Mouse (Mus musculus) limb, embryonic 14.5 days (tissue): ENCODE results near the gene Ski. TPM values are rescaled to one million over a fixed set of nuclear protein-coding genes. Genes with fewer than 3 reads are reported as not detected.

Experiments
- ATAC-seq: fragments of 200-750 bp; cut with Nextera tagmentation; 2 replicates; pipeline ENCODE4 v1.8.0; 2017; ENCODE audit warnings: low read depth, moderate number of reproducible peaks, moderate TSS enrichment; ENCODE audit not compliant: low FRiP score
- DNase-seq: peaks from one replicate; pipeline ENCODE4 v3.0.0-alpha.2; 2015; ENCODE audit warnings: low spot score
- H3K27ac ChIP-seq: fragments of 300-500 bp; sonication (generic); replicated peaks from 2 replicates; pipeline ENCODE4 v1.5.1; 2014; ENCODE audit warnings: low read depth, mild to moderate bottlenecking, low read length, moderate library complexity, mixed read lengths
- H3K27me3 ChIP-seq: fragments of 300-500 bp; sonication (generic); 2 replicates; pipeline ENCODE4 v1.6.1; 2014; ENCODE audit warnings: low read length, mixed read lengths; ENCODE audit not compliant: control insufficient read depth, insufficient read depth
- H3K36me3 ChIP-seq: fragments of 300-500 bp; sonication (generic); 2 replicates; pipeline ENCODE4 v1.6.1; 2014; ENCODE audit warnings: mild to moderate bottlenecking, low read length, moderate library complexity, mixed read lengths; ENCODE audit not compliant: control insufficient read depth, insufficient read depth
- H3K4me1 ChIP-seq: fragments of 300-500 bp; sonication (generic); 2 replicates; pipeline ENCODE4 v1.6.1; 2014; ENCODE audit warnings: antibody characterized with exemption, low read length, mixed read lengths; ENCODE audit not compliant: control insufficient read depth, insufficient read depth
- H3K4me2 ChIP-seq: fragments of 300-500 bp; sonication (generic); replicated peaks from 2 replicates; pipeline ENCODE4 v1.6.1; 2014; ENCODE audit warnings: low read depth, mild to moderate bottlenecking, low read length, moderate library complexity; ENCODE audit not compliant: severe bottlenecking
- H3K4me3 ChIP-seq: fragments of 300-500 bp; sonication (generic); replicated peaks from 2 replicates; pipeline ENCODE4 v1.5.1; 2014; ENCODE audit warnings: low read length
- H3K9ac ChIP-seq: fragments of 300-500 bp; sonication (generic); 2 replicates; pipeline ENCODE4 v1.6.1; 2014; ENCODE audit warnings: mild to moderate bottlenecking, low read depth, low read length, moderate library complexity; ENCODE audit not compliant: severe bottlenecking
- H3K9me3 ChIP-seq: fragments of 300-500 bp; sonication (generic); 2 replicates; pipeline ENCODE4 v1.6.1; 2016; ENCODE audit warnings: low read length; ENCODE audit not compliant: control insufficient read depth
- POLR2A ChIP-seq: fragments of 200-500 bp; IDR thresholded peaks from 2 replicates; pipeline ENCODE4 v1.8.0; 2012; ENCODE audit warnings: inconsistent platforms, mild to moderate bottlenecking, moderate library complexity, borderline replicate concordance; ENCODE audit not compliant: insufficient read depth, insufficient read length; ENCODE audit errors: extremely low read depth
- WGBS: fragments of 180-500 bp; shearing (Covaris S2); extraction: QIAGEN DNeasy Blood & Tissue Kit; methylation state at CpG from one replicate; pipeline ENCODE4 v1.1.7; 2014; 5-methylcytosine and 5-hydroxymethylcytosine counted together
- polyA plus RNA-seq, 2 experiments: library from polyadenylated mRNA; depleted of rRNA in 1 of 2; stranded (reverse) in 1 of 2; unstranded in 1 of 2; fragments of >200 nt; fragmentation: Nextera tagmentation in 1 of 2; extraction: Ambion mirVana in 1 of 2; gene quantifications; 2 replicates each; pipeline versions ENCODE4 v1.2.1 to v1.2.3; 2012 to 2014

Ski gene
- polyA plus RNA-seq, 2 experiments: 44.0 to 88.7 TPM

GRCm38 (mm10) chr4:155107886-155108285 lies 114.5 kb downstream of the Ski start:
- no peaks in the 10 kb centered on the region for H3K9me3 ChIP-seq
- no peaks in the 10 kb centered on the region for H3K36me3 ChIP-seq
- no peak overlapping the region for H3K27ac ChIP-seq
- no peak for ATAC-seq
- no peak overlapping the region for H3K9ac ChIP-seq
- no peak overlapping the region for H3K4me3 ChIP-seq
- TF ChIP-seq POLR2A: no peak
- DNase-seq: no peak
- H3K4me1 ChIP-seq: peaks cover 19% of the 10 kb centered on the region
- WGBS: 94% methylated on average over 4 of the region's 4 CpGs
- no peak overlapping the region for H3K4me2 ChIP-seq
- H3K27me3 ChIP-seq: no peaks in the 10 kb centered on the region

Other genes with a start within 250 kb of the Ski start
- gene Plch2, start 165.8 kb downstream of the Ski start, polyA plus RNA-seq (2012; rRNA removed): 11.4 and 15.1 TPM in 2 replicates
- gene Plch2, start 165.8 kb downstream of the Ski start, polyA plus RNA-seq (2014; fragmentation: Nextera tagmentation; extraction: Ambion mirVana): 9.9 and 10.6 TPM in 2 replicates
- gene Pex10, start 155.6 kb downstream of the Ski start, polyA plus RNA-seq (2012; rRNA removed): 24.4 and 28.0 TPM in 2 replicates
- 6.7 and 9.0 TPM in 2 replicates for gene Pex10, start 155.6 kb downstream of the Ski start, polyA plus RNA-seq (2014; fragmentation: Nextera tagmentation; extraction: Ambion mirVana)
- gene Rer1, start 136.2 kb downstream of the Ski start, polyA plus RNA-seq (2012; rRNA removed): 121 and 129 TPM in 2 replicates
- 173 and 175 TPM in 2 replicates for gene Rer1, start 136.2 kb downstream of the Ski start, polyA plus RNA-seq (2014; fragmentation: Nextera tagmentation; extraction: Ambion mirVana)
- 6.5 and 7.9 TPM in 2 replicates for gene Morn1, start 136.0 kb downstream of the Ski start, polyA plus RNA-seq (2012; rRNA removed)
- 4.5 and 4.7 TPM in 2 replicates for gene Morn1, start 136.0 kb downstream of the Ski start, polyA plus RNA-seq (2014; fragmentation: Nextera tagmentation; extraction: Ambion mirVana)
- 64.6 and 85.1 TPM in 2 replicates for gene Faap20, start 27.2 kb upstream of the Ski start, polyA plus RNA-seq (2012; rRNA removed)
- gene Faap20, start 27.2 kb upstream of the Ski start, polyA plus RNA-seq (2014; fragmentation: Nextera tagmentation; extraction: Ambion mirVana): 72.5 and 84.8 TPM in 2 replicates
- 7.1 and 7.5 TPM in 2 replicates for gene Prkcz, start 138.8 kb upstream of the Ski start, polyA plus RNA-seq (2012; rRNA removed)
- 7.4 and 9.3 TPM in 2 replicates for gene Prkcz, start 138.8 kb upstream of the Ski start, polyA plus RNA-seq (2014; fragmentation: Nextera tagmentation; extraction: Ambion mirVana)
- 0.34 and 0.45 TPM in 2 replicates for gene Gabrd, start 175.5 kb upstream of the Ski start, polyA plus RNA-seq (2012; rRNA removed)
- gene Gabrd, start 175.5 kb upstream of the Ski start, polyA plus RNA-seq (2014; fragmentation: Nextera tagmentation; extraction: Ambion mirVana): 0.21 and 0.41 TPM in 2 replicates
- 5.2 and 5.9 TPM in 2 replicates for gene Cfap74, start 186.6 kb upstream of the Ski start, polyA plus RNA-seq (2012; rRNA removed)
- gene Cfap74, start 186.6 kb upstream of the Ski start, polyA plus RNA-seq (2014; fragmentation: Nextera tagmentation; extraction: Ambion mirVana): 4.7 and 5.2 TPM in 2 replicates
- gene Tmem52, start 246.5 kb upstream of the Ski start, polyA plus RNA-seq (2012; rRNA removed): 0.42 and 0.50 TPM in 2 replicates
- gene Tmem52, start 246.5 kb upstream of the Ski start, polyA plus RNA-seq (2014; fragmentation: Nextera tagmentation; extraction: Ambion mirVana): not detected in 2 replicates